Mouse (Mus musculus) left cerebral cortex, adult 2 months (tissue): Measurements from ENCODE around the gene Asb16. TPM values are rescaled to one million over a fixed set of nuclear protein-coding genes. Genes with fewer than 3 reads are reported as not detected.

Source experiments
- DNase-seq, 2 experiments: peaks; one replicate each; pipeline ENCODE4 v3.0.0; 2021 to 2022; ENCODE audit warnings: low spot score in 2 of 2, mixed read lengths in 1 of 2; ENCODE audit errors: extremely low spot score in 1 of 2
- H3K27ac ChIP-seq: fragments of 200-600 bp; 2 replicates; pipeline ENCODE4 v1.8.1; 2022
- H3K4me3 ChIP-seq: fragments of 200-600 bp; 2 replicates; pipeline ENCODE4 v1.8.1; 2022
- CTCF ChIP-seq: fragments of 200-600 bp; IDR thresholded peaks from 2 replicates; pipeline ENCODE4 v1.8.1; 2022; ENCODE audit warnings: antibody characterized with exemption, mild to moderate bottlenecking, moderate library complexity
- intact Hi-C: fragments of 180-260 bp; cut with DNase I; formaldehyde crosslinking; loops from one replicate; pipeline ENCODE4 v1.15.1; 2025
- long read RNA-seq, 2 experiments: library from polyadenylated mRNA; stranded (forward); transcript quantifications; one replicate each; pipeline ENCODE4 v2.0.0; 2021; ENCODE audit warnings: borderline mapping rate in 2 of 2
- total RNA-seq, 2 experiments: library from RNA; stranded (reverse); gene quantifications; 2 replicates each; pipeline ENCODE4 v1.2.3; 2021

The Asb16 gene
- 1 to 10 TPM; 1.2 to 1.4 TPM for total RNA-seq
- long read RNA-seq, experiment 1: 0 reads
- long read RNA-seq, experiment 2, partial matches to known transcripts: 0 of 1 reads
- long read RNA-seq, experiment 2, other reads (novel, unspliced or antisense): 1 of 1 reads

DNA sequence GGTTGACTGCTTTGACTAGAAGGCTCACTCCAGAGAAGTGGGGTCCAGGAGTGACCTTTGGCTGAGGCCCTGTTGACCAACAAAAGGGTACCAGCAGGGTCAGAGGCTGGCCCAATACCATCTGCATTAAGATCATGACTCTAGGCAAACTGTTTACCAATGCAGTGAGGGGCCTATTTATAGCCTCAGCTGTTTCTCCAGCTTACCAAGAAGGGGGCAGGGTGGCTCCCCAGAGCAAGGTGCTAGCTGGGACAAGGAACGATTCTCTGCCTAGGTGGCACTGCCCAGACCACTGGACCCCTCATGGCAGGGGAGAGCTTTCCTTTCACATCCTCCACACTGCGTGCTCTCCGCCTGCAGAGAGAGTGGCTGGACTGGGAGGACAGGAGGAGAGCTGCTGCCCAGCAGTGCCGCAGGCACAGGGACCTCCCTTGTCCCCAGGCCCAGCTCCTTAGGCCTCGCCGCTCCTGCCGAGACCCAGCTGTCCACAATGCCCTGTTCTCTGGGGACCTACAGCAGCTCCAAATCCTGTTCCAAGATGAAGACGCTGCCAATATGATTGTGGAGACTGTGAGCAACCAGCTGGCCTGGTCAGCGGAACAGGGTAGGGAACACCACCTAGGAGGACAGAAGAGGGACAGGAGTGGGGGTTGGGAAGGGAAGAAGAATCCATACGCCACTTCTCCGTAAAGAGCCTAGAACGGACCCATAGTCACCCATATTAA lies at the start of gene Asb16:
Asb16 (plus strand) TSS at position 224 of the 725 bp plus-strand sequence.
- TF ChIP-seq CTCF: no peak
- no peak within 1 kb of the TSS for H3K27ac ChIP-seq
- H3K4me3 ChIP-seq: no peak within 1 kb of the TSS
- intact Hi-C loops: loop anchor here (5.0 kb wide), 2 partner anchors 111 to 166 kb away; partner anchors contain the start of genes Ppy and Tmem101
- DNase-seq: no peak

DNA sequence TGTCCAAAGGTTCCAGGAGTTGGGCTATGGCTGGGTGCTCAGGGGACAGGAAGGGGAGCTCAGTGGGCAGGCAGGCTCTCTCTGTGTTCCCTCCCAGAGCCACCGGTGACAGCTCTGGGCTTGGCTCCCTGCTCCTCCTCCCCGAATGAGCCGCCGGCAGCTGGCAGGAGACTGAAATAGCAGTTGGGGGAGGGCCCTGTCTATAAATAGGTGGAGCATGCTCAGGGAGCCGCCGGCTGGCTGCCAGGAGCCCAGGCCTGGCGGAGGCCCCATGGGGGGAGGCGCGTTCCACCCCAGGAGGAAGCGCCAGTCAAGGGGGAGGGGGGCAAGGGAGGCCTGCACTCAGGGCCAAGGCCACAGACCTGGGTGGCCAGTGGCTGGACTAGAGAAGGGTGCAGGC lies 49.8 kb upstream of the Asb16 start:
- H3K4me3 ChIP-seq: peak overlapping the region; percentile 52
- intact Hi-C loops: loop anchor here (1.0 to 2.0 kb wide), 2 partner anchors 11 to 30 kb away; partner anchors contain the start of gene G6pc3
- H3K27ac ChIP-seq: peak overlapping the region; percentile 92
- no peak for TF ChIP-seq CTCF
- peak; percentile 94 for DNase-seq

DNA sequence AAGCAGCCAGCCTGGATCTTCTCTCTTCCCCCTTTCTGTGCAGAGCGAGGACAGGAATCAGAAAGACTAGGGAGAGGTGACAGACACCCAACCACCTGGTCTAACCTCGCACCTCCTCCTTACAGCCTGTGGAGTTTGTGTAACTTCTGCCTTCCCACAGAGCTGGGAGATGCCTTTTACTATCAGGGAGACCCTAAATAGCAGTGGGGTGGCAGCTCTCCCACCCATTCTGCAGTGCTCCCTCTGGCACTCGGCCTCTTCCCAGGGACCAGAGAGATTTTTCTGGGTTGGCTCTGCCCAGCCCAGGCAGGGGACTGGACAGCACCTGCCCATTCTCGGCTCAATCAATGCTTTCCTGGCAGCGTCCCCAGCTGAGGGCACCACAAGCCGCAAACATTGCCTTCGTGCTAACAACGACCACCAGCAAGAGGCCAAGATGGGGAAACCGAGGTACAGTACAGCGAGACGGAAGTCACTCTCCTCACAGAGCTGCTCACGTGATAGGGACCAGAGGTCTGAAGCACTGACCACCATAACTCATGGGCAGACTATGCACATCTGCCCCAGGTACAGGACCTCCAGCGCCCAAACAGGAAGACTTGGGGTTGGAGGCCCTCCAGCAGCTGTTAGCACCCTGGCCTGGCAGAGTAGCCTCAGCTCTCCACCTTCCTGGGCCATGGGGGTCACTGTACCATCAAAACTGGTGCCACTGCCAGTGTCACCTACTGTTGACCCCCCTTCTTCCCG lies 49.1 kb upstream of the Asb16 start:
- intact Hi-C loops: loop anchor here (2.0 kb wide), 1 partner anchor 31 kb away; the partner anchor contains the start of gene G6pc3
- no peak for DNase-seq
- Histone ChIP-seq H3K27ac (peak overlapping the region; percentile 92), H3K4me3 (peak overlapping the region; percentile 52; the same call in 1 of the 2 replicates)
- no peak for TF ChIP-seq CTCF

DNA sequence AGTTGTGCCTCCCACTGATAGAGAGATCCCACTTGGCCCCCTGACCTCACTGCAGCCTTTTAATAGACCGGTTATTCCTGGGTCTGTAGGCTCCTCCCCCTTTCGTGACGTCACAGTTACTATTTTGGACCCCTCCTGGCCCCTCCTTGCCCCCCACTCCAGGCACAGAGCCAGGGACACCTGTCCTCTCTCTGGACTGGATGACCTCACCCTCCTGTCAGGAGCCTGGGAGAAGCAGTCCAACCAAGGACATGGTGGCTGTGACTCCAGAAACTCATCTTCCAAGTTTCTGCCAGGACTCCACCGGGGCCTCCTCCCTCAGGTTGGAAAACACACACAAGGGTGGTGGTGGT lies 48.6 kb upstream of the Asb16 start:
- Histone ChIP-seq H3K27ac (peak overlapping the region; percentile 92), H3K4me3 (no peak overlapping the region)
- intact Hi-C loops: loop anchor here (2.0 kb wide), 1 partner anchor 31 kb away; the partner anchor contains the start of gene G6pc3
- no peak for TF ChIP-seq CTCF
- no peak for DNase-seq

GRCm38 (mm10) chr11:102220451-102220850 lies 48.1 kb upstream of the Asb16 start:
- Histone ChIP-seq H3K4me3 (no peak overlapping the region), H3K27ac (peak overlapping the region; percentile 92; the same call in 1 of the 2 replicates)
- no peak for DNase-seq
- intact Hi-C loops: no loop called here
- TF ChIP-seq CTCF: no peak

DNA sequence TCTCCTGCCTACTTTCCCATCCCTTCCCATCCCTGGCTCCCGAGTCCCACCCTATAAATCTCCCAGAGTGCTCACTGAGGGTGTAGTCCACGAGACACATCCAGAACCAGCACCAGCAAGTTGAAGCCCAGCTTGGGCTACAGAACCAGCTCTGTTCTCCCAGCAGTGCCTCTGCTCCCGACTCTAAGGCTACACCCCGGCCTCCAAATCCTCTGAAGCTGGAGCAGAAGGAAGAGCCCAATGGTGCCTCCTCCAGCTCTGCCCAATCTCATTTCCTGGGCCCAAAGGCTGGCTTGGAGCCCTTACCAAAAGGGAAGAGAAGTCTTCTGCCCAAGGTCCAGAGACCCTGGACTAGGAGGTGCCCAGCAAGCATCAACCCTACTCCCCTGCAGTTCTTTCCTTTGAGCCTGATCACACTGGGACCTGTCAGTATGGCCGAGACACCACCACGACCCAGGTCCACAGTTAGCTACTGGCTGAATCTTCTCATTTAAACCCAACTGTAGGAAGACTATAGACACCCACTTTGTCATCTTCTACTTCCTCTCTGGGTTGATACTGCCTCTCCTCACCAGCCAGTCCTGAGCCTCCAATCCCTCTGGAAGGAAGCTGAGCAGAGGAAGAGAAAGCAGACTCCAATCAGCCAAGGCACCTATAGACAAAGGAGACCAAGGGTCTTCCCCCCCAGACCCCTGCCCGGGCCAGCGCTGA lies 47.1 kb upstream of the Asb16 start:
- Histone ChIP-seq H3K4me3 (no peak overlapping the region), H3K27ac (peak overlapping the region; percentile 63; the same call in 1 of the 2 replicates)
- TF ChIP-seq CTCF: no peak
- intact Hi-C loops: no loop called here
- DNase-seq: no peak

DNA sequence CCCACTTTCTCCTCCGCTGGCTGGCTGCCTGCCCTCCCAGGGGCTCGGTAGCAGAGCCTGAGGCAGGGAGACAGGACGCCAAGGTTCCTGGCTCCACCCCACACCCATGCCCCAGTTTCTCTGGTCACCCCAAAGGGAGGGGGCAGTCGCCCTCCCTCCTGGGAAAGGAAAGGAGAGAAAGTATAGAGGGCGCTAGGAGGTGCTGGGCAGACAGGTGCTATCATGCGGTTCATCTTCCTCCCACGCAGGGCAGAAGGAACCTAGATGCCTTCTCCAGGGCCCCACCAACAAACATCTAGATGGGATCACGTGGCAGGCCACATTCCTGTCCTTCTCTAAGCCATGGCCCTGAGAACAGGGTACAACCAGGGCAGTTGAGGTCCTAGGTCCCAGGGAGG lies 46.6 kb upstream of the Asb16 start:
- TF ChIP-seq CTCF: no peak
- intact Hi-C loops: no loop called here
- DNase-seq: no peak
- Histone ChIP-seq H3K27ac (peak overlapping the region; percentile 63; the same call in 1 of the 2 replicates), H3K4me3 (no peak overlapping the region)

DNA sequence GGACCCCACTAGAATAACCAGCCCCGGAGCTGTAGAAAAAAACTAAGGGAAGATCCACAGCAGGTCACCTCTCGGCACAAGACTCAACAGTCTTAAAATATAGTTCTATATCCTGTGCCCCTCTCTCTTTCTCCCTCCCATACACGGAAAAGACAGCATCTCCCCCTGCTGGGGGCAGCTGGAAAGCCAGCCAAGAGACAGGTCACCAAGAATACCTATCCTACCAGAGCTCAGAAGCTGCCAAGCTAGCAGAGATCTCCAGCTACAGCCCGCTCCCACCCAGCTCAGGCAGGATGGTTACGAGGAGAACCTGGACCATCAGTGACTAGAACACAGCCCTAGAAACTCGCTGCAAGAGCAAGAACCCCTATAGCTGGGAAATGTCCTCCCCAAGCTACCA lies 45.4 kb upstream of the Asb16 start:
- TF ChIP-seq CTCF: peak; percentile 54
- Histone ChIP-seq H3K4me3 (no peak overlapping the region), H3K27ac (no peak overlapping the region)
- intact Hi-C loops: no loop called here
- DNase-seq: no peak

- Histone ChIP-seq H3K27ac (no peak overlapping the region), H3K4me3 (peak overlapping the region; percentile 32)
- intact Hi-C loops: no loop called here
- no peak for DNase-seq
- TF ChIP-seq CTCF: no peak
Observed at GRCm38 (mm10) chr11:102224686-102225085, 43.9 kb upstream of the Asb16 start.

DNA sequence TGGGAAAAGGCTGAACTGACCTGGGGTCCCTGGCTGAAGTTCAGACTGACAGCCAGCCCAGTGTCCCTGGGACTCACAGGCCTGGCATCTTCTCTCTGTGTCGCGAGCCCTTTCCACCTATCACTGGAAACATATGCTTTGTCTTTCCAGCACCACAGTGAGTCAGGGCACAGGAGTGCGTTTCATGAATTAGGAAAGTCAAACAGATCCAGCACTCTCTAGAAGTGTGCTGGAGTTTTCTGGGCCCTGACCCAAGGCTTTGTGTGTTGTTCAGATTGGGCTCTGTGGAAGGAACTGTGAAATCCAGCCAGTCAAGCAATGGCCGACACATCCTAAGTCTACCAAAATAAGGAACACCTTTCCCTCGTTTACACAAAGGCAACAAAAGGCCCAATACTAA lies 43.3 kb upstream of the Asb16 start:
- DNase-seq: no peak
- no peak for TF ChIP-seq CTCF
- Histone ChIP-seq H3K4me3 (peak overlapping the region; percentile 32; the same call in 1 of the 2 replicates), H3K27ac (no peak overlapping the region)
- intact Hi-C loops: no loop called here
